Mouse (Mus musculus): ENCODE measurements around the gene Ruvbl2.
"Not testable (repeated sequence)": the region's sequence is repeated elsewhere in the genome, so short reads cannot be mapped to it uniquely, and the experiment has no call there.

Ruvbl2 gene

GRCm38 (mm10) chr7:45437521-45438276 is at the start of gene Ruvbl2:
Ruvbl2 (minus strand) TSS chr7:45438096.
- no peak for DNase-seq (ENCODE audit: low spot score in 2 of 2)

- no peak for DNase-seq (ENCODE audit: low spot score in 2 of 2)
Measured at GRCm38 (mm10) chr7:45486761-45487415, 49.0 kb upstream of the Ruvbl2 start, which contains the start of gene Gm45808. Gm45808 (minus strand) TSS chr7:45486811.

- no peak for DNase-seq (ENCODE audit: low spot score in 2 of 2)
Measured at GRCm38 (mm10) chr7:45486158-45486557, 48.3 kb upstream of the Ruvbl2 start.

GRCm38 (mm10) chr7:45484985-45485384 is 47.1 kb upstream of the Ruvbl2 start:
- DNase-seq (ENCODE audit: low spot score in 2 of 2): not testable (repeated sequence)

- DNase-seq (ENCODE audit: low spot score in 2 of 2): no peak
Measured at GRCm38 (mm10) chr7:45482166-45482565, 44.3 kb upstream of the Ruvbl2 start.

- DNase-seq (ENCODE audit: low spot score in 2 of 2): no peak
Measured at GRCm38 (mm10) chr7:45481374-45481927, 43.6 kb upstream of the Ruvbl2 start, which contains the start of gene Tulp2. Tulp2 (plus strand) TSS chr7:45481877.

- DNase-seq (ENCODE audit: low spot score in 2 of 2): not testable (repeated sequence)
Measured at GRCm38 (mm10) chr7:45480310-45480709, 42.4 kb upstream of the Ruvbl2 start.

GRCm38 (mm10) chr7:45478774-45479173 is 40.9 kb upstream of the Ruvbl2 start:
- DNase-seq (ENCODE audit: low spot score in 2 of 2): no peak

- DNase-seq (ENCODE audit: low spot score in 2 of 2): no peak
Measured at GRCm38 (mm10) chr7:45477003-45477402, 39.1 kb upstream of the Ruvbl2 start.

- no peak for DNase-seq (ENCODE audit: low spot score in 2 of 2)
Measured at GRCm38 (mm10) chr7:45476453-45476852, 38.6 kb upstream of the Ruvbl2 start.

- no peak for DNase-seq (ENCODE audit: low spot score in 2 of 2)
Measured at GRCm38 (mm10) chr7:45475291-45475969, 37.5 kb upstream of the Ruvbl2 start.

- peak; percentile 27 to 77 for DNase-seq (ENCODE audit: low spot score in 2 of 2)
Measured at GRCm38 (mm10) chr7:45470869-45471268, 33.0 kb upstream of the Ruvbl2 start.

- peak in 1 of 2 experiments; percentile 13 for DNase-seq (ENCODE audit: low spot score in 2 of 2)
Measured at GRCm38 (mm10) chr7:45467090-45467670, 29.3 kb upstream of the Ruvbl2 start.

- peak; percentile 94 to 96 for DNase-seq (ENCODE audit: low spot score in 2 of 2)
Measured at GRCm38 (mm10) chr7:45466283-45467089, 28.6 kb upstream of the Ruvbl2 start, which contains the start of gene Bax. Bax (minus strand) TSS chr7:45466898.

- DNase-seq (ENCODE audit: low spot score in 2 of 2): no peak
Measured at GRCm38 (mm10) chr7:45465549-45465948, 27.7 kb upstream of the Ruvbl2 start.

- DNase-seq (ENCODE audit: low spot score in 2 of 2): no peak
Measured at GRCm38 (mm10) chr7:45465112-45465511, 27.2 kb upstream of the Ruvbl2 start.

- no peak for DNase-seq (ENCODE audit: low spot score in 2 of 2)
Measured at GRCm38 (mm10) chr7:45463987-45464778, 26.3 kb upstream of the Ruvbl2 start.

- not testable (repeated sequence) for DNase-seq (ENCODE audit: low spot score in 2 of 2)
Measured at GRCm38 (mm10) chr7:45462868-45463267, 25.0 kb upstream of the Ruvbl2 start.

GRCm38 (mm10) chr7:45462325-45462724 is 24.4 kb upstream of the Ruvbl2 start:
- DNase-seq (ENCODE audit: low spot score in 2 of 2): no peak

- no peak for DNase-seq (ENCODE audit: low spot score in 2 of 2)
Measured at GRCm38 (mm10) chr7:45461781-45462180, 23.9 kb upstream of the Ruvbl2 start.

Measured in urinary bladder, postnatal 4 days (tissue).